Mouse (Mus musculus) megakaryocyte, adult 5-6 weeks (primary cell): ENCODE measurements around the gene Specc1. TPM values are rescaled to one million over a fixed set of nuclear protein-coding genes. Genes with fewer than 3 reads are reported as not detected.

ENCODE experiments used
- ATAC-seq: 2 replicates; pipeline ENCODE4 v1.8.0; 2016; ENCODE audit warnings: mild to moderate bottlenecking, inconsistent platforms; ENCODE audit not compliant: poor library complexity, severe bottlenecking
- total RNA-seq, 2 experiments: library from RNA; stranded (forward) in 1 of 2; stranded (reverse) in 1 of 2; fragments of 153-499, 151-499 nt in 1 of 2; fragments of 221-1000, 200-1000 nt in 1 of 2; gene quantifications; 2 replicates each; pipeline versions ENCODE4 v1.2.3 to v1.2.4; 2015 to 2017

Specc1 gene
- total RNA-seq, 2 experiments from 2014 or later: 23.9 to 54.5 TPM

DNA sequence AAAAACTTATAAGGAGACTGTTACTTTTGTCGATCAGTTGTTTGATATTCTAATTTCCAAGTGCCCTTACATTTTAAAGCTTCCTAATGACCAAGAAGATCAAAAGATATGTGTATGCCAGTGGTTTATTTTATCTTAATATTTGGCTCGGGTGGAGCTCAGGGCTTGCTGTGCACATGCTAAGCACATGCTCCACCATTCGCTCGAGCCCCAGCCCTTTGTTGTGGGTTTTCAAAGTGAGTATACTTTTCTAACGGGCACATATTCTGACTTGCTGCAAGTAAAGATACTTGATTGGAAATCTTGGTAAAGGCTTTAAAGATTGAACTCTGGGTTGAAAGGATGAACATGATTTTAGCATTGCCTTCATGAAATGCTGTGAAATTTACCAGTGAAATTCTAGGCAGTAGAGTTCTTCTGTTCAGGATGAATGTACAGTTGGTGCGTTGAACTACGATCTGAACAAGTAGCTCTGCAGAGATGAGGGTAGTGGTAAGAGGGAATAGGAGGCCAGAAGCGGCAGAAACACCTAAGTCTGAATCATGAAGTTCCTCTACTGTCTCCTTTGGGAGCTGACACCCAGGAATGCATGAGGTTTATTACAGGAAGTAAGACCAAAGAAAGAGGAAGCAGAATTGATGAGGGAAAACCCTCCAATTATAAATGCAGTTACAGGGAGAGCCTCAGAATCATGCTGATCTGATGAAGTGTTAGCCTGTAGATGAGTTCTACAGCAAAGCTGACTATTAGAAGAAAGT, 122.7 kb downstream of the Specc1 start:
- peak; percentile 48 for ATAC-seq

DNA sequence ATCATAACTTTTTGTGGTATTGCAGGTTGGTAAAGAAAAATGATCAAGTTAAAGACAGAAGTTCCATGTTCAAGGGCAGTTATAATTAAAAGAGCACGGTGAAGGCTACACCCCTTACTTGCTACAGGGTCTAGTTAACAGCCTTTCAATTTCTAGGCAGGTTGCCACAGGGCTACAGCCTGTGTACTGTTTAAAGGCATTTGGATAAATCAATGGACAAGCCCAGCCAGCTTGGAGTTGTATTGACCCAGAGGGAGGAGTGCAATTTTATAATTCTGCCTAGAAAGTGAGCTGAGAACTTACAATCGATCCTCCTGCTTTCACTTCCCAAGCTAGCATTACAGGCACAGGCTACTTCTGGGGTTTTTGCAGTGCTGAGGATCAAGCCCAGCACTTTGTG, 123.9 kb downstream of the Specc1 start:
- no peak for ATAC-seq

DNA sequence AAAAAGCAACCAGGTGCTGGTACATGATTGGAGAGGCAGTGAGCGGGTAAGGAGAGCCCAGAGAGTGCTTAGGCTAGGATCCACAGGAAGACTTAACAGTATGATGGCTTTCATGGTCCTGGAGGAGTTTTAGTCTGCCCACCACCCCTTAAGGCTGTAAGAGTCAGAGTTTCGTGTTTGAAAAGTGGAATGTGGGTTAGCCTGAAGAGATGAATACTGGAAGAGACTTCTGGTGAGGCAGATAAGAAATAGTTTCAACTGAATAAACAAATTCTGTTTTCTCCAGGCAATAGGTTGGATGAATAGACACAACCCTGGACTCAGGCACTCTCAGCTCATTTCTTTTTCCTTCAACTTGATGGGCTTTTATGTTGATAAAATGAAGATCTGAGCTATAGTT, 130.1 kb downstream of the Specc1 start:
- no peak for ATAC-seq

DNA sequence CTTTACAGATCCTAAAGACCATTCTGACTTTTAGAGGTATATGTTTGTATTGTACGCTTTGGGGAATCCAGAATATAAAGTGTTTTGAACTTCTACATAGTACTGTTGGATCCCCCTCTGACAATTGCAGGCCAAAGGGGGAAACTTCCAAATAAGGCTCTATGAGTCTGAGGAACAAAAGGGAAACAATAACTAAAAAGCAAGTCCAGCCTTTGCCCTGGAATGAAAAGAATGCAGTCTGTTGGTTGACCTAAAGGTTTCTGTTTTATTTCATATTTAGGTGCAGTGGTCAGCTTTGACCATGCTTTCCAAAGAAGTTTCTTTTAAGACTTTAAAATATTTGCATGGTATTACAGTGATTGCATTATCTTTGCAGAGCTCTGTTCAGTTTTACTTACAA, 130.5 kb downstream of the Specc1 start:
- no peak for ATAC-seq

GRCm38 (mm10) chr11:62088651-62089050, 132.1 kb downstream of the Specc1 start:
- no peak for ATAC-seq

GRCm38 (mm10) chr11:62090321-62090720, 133.8 kb downstream of the Specc1 start:
- no peak for ATAC-seq

GRCm38 (mm10) chr11:62103380-62103911, 146.9 kb downstream of the Specc1 start:
- peak; percentile 40; the same call in 1 of the 2 replicates for ATAC-seq

DNA sequence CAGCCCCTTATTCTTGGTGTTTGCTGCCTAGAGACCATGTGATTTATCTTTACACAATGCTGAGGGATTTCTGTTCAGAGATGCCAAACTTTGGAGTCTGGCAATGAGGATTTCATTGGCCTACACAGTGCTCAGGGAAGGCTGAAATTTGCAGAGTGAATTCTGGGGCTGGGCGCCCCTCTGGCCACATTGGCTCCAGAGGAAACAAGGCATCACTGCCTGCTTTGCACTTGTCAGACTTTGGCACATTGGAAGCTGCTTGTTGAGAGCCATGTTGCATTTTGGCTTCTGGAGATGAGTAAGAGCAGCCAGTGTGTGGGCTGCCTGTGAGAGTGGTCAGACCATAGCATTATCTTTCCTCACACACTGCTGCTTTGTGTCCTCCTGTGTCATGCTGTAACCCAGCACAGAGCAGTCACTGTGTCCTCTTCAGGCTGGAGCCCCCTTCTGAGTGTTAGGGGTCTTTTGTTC, 149.9 kb downstream of the Specc1 start:
- no peak for ATAC-seq

DNA sequence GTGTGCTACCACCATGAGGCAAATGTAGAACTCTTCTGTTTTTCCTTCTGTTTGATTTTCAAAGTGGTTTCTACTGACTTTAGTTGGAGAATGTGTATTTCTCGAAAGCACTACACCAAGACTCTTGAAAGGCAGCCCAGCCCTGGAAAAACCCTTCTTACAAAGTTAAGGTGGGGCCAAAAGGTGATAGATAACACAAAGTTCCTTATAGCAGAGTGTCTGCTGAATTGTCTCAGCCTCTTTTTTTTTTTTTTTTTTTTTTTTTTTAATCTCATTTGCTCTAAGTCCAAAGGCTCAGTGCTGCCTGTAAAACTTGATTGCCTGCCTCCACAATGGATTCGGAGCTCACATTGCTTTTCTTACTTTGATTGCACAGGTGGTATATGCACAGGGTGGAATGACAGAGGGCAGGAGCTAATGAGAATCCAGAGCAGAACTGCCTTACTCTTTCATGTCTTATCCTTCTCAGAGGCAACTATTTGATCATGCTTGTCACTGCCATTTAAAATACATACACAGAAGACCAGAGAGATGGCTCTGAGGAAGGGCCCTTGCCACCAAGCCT, 150.8 kb downstream of the Specc1 start:
- no peak for ATAC-seq

DNA sequence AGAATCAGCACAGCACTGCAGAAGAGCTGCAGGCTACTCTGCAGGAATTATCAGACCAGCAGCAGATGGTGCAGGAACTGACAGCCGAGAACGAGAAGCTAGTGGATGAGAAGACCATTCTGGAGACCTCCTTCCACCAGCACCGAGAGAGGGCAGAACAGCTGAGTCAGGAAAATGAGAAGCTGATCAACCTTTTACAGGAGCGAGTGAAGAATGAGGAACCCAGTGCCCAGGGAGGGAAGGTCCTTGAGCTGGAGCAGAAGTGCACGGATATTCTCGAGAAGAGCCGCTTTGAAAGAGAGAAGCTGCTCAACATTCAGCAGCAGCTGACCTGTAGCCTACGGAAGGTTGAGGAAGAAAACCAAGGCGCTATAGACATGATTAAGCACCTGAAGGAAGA, 162.0 kb downstream of the Specc1 start:
- ATAC-seq: no peak

- ATAC-seq: no peak
These were observed 163.3 kb downstream of the Specc1 start for GRCm38 (mm10) chr11:62119871-62120270.

GRCm38 (mm10) chr11:62121365-62121764, 164.8 kb downstream of the Specc1 start:
- ATAC-seq: no peak

DNA sequence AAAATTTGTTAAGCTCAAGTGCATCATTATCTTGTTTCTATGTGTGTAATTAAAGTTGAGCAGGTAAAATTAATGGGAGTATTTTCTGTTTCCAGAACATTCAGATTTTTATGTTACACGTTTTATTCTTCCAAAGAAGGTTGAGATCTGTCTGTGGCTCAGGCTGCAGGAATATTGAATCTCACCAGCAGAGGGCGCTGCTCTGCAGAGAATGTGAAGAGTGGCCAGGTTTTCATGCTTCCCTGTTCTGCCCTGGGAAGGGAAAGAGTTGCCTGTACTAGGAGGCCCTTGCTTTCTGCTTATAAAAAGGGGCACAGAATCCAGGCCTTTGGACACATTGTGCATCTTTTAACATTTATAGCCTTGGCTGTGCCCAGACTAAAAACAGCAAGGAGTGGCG, 171.1 kb downstream of the Specc1 start:
- ATAC-seq: peak; percentile 78

DNA sequence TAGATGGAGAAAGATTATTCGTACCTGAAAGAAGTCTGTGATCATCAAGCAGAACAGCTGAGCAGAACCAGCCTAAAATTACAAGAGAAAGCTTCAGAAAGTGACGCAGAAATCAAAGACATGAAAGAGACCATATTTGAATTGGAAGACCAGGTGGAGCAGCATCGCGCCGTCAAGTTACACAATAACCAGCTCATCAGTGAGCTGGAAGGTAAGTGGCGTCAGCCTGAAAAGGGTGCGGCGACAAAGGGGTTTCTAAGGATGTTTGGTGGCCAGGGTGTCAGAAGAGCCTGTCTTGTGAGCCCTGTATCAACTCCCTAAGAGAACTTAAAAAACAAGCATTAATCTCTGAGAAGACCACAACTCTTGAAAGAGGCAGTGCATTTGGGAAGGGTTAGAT, 171.6 kb downstream of the Specc1 start:
- ATAC-seq: no peak

DNA sequence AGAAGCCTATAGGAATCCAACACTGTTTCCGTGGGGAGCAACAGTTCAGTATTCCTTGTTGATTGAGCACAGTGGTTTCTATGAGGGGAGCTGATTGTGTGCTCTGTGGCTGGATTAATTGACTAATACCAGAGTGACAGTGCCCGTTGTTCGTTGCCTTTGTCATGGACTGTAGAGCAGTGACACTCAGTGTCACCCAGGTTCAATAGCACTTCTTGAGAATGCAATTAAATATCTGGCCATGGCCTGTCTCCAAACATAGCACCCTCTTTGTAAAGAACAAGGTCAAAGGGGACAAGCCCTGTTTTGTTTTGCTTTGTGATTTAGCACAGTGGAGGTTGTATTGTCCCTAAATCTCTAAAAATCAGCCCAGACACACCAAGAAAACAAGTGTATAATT, 173.6 kb downstream of the Specc1 start:
- ATAC-seq: no peak

GRCm38 (mm10) chr11:62130685-62131295, 174.2 kb downstream of the Specc1 start:
- ATAC-seq: no peak

- ATAC-seq: no peak
These were observed 175.0 kb downstream of the Specc1 start for GRCm38 (mm10) chr11:62131601-62132000.

- no peak for ATAC-seq
These were observed 177.6 kb downstream of the Specc1 start for GRCm38 (mm10) chr11:62134191-62134590.

DNA sequence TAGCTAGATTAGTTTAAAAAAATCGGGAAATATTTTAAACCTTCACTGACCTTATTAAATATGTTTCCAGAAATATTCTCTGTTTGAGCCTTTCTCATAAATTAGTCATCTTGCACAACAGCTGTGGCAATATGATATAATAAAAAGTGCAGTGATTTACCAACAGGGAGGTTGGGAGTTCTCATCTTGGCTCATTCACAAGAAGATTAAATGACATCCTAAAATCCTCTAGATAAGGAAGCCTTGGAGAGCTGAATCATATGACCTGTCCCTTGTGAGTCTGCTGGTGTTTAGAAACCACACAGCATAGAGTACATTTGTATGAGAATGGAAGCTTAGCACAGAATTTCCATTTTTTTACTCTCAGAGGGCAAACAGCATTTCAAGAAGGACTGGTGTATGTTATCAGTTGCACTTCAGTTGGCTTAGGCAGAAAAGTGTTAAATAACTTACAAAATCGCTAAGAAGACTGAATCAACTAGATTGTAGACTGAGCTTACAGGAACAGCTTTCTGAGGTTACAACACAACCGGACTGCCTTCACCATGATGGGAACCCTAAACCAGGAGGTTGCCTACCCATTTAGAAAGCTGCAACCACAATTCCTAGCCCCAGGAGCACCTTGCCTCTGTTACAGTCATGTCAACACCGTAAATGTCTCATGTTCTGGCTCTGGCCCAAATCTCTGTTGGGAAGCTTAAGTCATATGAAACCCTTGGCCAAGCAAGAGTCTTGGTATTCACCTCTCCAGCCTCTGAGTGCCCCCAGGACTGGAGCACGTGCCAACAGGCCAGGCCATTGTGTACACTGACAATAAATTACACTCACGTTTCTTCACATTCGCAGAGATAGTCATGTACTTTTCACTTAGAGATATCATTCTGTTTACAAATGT, 188.9 kb downstream of the Specc1 start:
- ATAC-seq: no peak

DNA sequence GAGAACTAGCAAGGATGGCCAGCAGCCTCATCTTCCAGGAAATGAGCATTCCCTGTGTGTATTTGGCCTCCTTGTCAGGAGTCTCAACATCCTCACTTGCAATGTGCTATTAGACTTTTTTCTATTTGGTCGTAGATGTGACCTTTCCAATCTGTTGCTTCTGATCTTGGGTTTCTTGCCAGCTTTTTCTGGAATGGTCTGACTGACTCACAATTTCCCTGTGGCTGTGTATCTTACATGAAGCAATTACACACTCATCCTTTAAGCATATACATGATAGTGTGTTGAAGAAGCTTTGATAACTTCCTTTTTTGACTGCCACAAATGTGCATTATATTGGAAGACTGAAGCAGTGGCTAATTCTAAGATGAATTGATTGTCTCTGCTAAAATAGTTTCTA, 190.1 kb downstream of the Specc1 start:
- ATAC-seq: no peak

GRCm38 (mm10) chr11:62148026-62148425, 191.5 kb downstream of the Specc1 start:
- ATAC-seq: no peak
